Mouse (Mus musculus) heart, adult 8-10 months (tissue): ENCODE data around the gene Wdr3. TPM values are rescaled to one million over a fixed set of nuclear protein-coding genes. Genes with fewer than 3 reads are reported as not detected.

Experiments used
- total RNA-seq, 4 experiments: library from RNA; stranded (reverse); gene quantifications; 2 replicates each; pipeline ENCODE4 v1.2.4; 2022

Gene Wdr3
- total RNA-seq, 4 experiments from 2014 or later, result 7.3 to 12.9 (median 11.5) TPM

Other genes with a start within 250 kb of the Wdr3 start
- 1 to 10 TPM; 7.6 to 9.3 (median 7.8) TPM for gene Gdap2, start within 50 bp of the Wdr3 start, total RNA-seq